Mouse (Mus musculus): ENCODE data around the gene Magoh. TPM values are rescaled to one million over a fixed set of nuclear protein-coding genes. Genes with fewer than 3 reads are reported as not detected.
A peak's percentile ranks its signal among the peaks of the same experiment; 100 is the strongest.

The Magoh gene
- total and polyA plus RNA-seq, 2 experiments from 2014 or later, result 49.8 to 138 TPM

DNA sequence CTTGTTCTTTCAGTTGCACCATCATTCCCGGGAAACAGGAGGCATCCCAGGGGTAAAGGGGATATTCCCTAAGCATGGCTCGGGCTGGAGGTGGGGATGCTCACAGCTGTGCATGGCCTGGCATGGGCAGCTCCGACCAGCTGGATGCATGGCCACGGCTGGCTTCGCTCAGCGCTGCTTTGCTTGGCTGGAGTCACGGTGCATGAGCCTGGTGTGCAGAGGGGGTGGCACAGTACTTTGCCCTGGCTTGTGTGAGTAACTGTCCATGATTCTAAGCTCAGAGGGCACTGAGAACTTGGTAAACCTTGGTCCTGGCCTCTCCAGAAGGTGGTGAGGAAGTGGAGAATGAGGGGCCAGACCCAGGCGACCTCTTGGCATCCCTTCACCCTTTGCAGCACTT lies 29.5 kb upstream of the Magoh start:
- DNase-seq, result no peak
- Histone ChIP-seq H3K36me3 (ENCODE audit: insufficient read depth) (peaks cover 87% of the 10 kb centered on the region), H3K9ac (no peak overlapping the region), H3K4me1 (ENCODE audit: insufficient read depth) (no peaks in the 10 kb centered on the region), H3K9me3 (ENCODE audit: low read length) (no peaks in the 10 kb centered on the region), H3K27me3 (ENCODE audit: insufficient read depth, low read length) (no peaks in the 10 kb centered on the region), H3K4me3 (ENCODE audit: low read depth, low read length) (no peak overlapping the region), H3K4me2 (ENCODE audit: low read depth) (no peak overlapping the region), H3K27ac (ENCODE audit: low read depth, low read length) (no peak overlapping the region)
- no peak for ATAC-seq
- 81% methylated on average over 8 of the region's 8 CpGs for WGBS
- TF ChIP-seq CTCF (IDR thresholded peaks at IDR 0.05; ENCODE audit: low read depth), result no peak

DNA sequence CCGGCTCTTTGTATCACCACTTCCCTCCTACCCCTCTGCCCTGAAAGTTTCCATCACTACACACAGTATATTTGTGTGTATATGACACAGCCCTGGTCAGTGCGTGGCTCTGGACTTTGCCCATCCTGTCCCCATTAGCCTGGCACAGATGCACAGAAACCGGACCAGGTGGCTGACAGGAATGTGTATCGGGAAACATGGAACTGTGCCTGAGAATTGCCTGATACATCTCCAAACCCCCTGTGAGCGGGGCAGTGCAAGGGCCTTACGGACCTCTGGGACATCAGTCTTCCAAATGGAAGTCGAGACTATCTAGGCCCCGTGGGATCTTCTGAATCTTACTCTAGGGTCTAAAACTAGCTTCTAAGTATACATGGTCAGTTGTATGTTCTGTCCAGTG lies 26.2 kb upstream of the Magoh start:
- ATAC-seq (no peak), DNase-seq (no peak)
- Histone ChIP-seq H3K9me3 (ENCODE audit: low read length) (no peaks in the 10 kb centered on the region), H3K9ac (no peak overlapping the region), H3K36me3 (ENCODE audit: insufficient read depth) (peaks cover 97% of the 10 kb centered on the region), H3K4me3 (ENCODE audit: low read depth, low read length) (no peak overlapping the region), H3K4me2 (ENCODE audit: low read depth) (no peak overlapping the region), H3K27ac (ENCODE audit: low read depth, low read length) (no peak overlapping the region), H3K27me3 (ENCODE audit: insufficient read depth, low read length) (no peaks in the 10 kb centered on the region), H3K4me1 (ENCODE audit: insufficient read depth) (no peaks in the 10 kb centered on the region)
- TF ChIP-seq CTCF (IDR thresholded peaks at IDR 0.05; ENCODE audit: low read depth), result no peak
- WGBS, result 94% methylated on average over 8 of the region's 8 CpGs

DNA sequence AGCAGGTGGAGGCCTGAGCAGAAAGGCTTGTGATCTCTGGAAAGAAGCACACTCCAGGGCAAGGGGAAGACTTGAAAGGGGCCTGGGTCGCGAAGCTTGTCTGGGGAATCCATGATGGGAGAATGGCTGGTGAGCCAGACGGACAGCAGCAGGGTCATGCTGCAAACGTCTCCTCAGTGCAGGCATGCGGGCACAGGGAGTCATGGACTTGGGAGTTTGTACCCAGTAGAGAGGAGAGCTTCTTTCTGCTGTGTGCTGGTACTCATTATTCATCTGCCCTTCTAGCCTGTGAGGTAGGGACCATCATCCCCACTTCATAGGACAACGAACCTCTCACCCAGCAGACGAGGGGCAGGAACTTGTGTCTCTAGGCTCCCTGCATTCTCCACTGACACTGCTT lies 25.7 kb upstream of the Magoh start:
- Histone ChIP-seq H3K4me1 (ENCODE audit: insufficient read depth) (no peaks in the 10 kb centered on the region), H3K27me3 (ENCODE audit: insufficient read depth, low read length) (no peaks in the 10 kb centered on the region), H3K4me2 (ENCODE audit: low read depth) (no peak overlapping the region), H3K4me3 (ENCODE audit: low read depth, low read length) (no peak overlapping the region), H3K36me3 (ENCODE audit: insufficient read depth) (peaks cover 97% of the 10 kb centered on the region), H3K9me3 (ENCODE audit: low read length) (no peaks in the 10 kb centered on the region), H3K9ac (no peak overlapping the region), H3K27ac (ENCODE audit: low read depth, low read length) (no peak overlapping the region)
- DNase-seq (no peak), ATAC-seq (no peak)
- TF ChIP-seq CTCF (IDR thresholded peaks at IDR 0.05; ENCODE audit: low read depth), result no peak
- WGBS, result 91% methylated on average over 7 of the region's 7 CpGs

DNA sequence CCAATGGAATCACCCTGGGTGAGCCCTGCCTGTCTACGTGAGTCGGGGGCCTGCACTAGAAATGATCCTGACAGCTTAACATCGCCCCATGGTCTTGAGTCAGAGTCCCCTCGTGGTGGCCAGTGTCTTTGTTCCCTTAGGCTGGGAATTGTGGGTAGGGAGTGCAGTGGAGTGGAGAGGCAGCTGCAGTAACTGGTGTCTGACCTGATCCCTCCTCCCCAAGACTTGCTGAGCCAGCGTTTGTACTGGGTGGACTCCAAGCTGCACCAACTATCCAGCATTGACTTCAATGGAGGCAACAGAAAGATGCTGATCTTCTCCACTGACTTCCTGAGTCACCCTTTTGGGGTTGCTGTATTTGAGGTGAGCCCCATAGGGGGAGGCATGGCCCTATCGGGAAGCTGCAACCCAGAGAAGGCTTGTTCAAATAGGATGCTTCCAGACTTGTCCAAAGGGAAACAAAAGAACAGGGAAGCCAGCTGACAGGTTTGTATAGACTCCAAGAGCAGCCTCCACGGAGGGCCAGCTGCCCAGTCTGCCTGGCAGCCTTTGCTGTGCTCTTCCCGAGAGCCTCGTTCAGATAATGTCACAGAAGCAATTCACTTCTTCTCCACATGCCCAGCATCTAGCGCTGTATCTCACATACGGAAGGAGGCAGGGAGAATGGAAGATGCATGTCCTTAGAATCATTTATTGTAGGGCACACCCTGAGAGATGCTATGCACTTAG lies 22.4 kb upstream of the Magoh start:
- 62% methylated on average over 11 of the region's 11 CpGs for WGBS
- TF ChIP-seq CTCF (IDR thresholded peaks at IDR 0.05; ENCODE audit: low read depth), result peak; percentile 47
- Histone ChIP-seq H3K36me3 (ENCODE audit: insufficient read depth) (peaks cover 99% of the 10 kb centered on the region), H3K9me3 (ENCODE audit: low read length) (no peaks in the 10 kb centered on the region), H3K9ac (no peak overlapping the region), H3K27ac (ENCODE audit: low read depth, low read length) (peak overlapping the region; percentile 21; the same call in 1 of the 2 replicates), H3K4me1 (ENCODE audit: insufficient read depth) (no peaks in the 10 kb centered on the region), H3K4me2 (ENCODE audit: low read depth) (no peak overlapping the region), H3K27me3 (ENCODE audit: insufficient read depth, low read length) (no peaks in the 10 kb centered on the region), H3K4me3 (ENCODE audit: low read depth, low read length) (no peak overlapping the region)
- DNase-seq (peak; percentile 57), ATAC-seq (peak; percentile 70)

DNA sequence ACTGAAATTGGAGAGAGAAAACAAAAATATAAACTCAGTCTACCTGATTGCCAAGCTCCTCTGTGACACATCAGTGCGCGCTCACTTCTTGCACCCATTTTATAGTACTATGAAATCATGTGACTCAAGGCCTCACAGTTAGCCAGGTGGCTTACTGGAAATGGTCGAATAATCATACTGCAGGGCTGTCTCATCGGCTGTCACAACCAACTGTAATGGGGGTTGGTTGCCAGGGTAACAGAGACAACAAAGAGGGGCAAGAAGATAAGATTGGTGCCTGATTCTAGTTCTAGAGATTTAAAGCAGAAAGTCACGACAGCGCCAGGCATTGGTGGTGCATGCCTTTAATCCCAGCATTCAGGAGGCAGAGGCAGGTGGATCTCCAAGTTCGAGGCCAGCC lies 20.6 kb upstream of the Magoh start:
- Histone ChIP-seq H3K36me3 (ENCODE audit: insufficient read depth) (peaks cover 96% of the 10 kb centered on the region), H3K9ac (no peak overlapping the region), H3K27ac (ENCODE audit: low read depth, low read length) (no peak overlapping the region), H3K4me2 (ENCODE audit: low read depth) (no peak overlapping the region), H3K4me1 (ENCODE audit: insufficient read depth) (no peaks in the 10 kb centered on the region), H3K9me3 (ENCODE audit: low read length) (no peaks in the 10 kb centered on the region), H3K4me3 (ENCODE audit: low read depth, low read length) (no peak overlapping the region), H3K27me3 (ENCODE audit: insufficient read depth, low read length) (no peaks in the 10 kb centered on the region)
- 82% methylated on average over 7 of the region's 7 CpGs for WGBS
- TF ChIP-seq CTCF (IDR thresholded peaks at IDR 0.05; ENCODE audit: low read depth), result no peak
- DNase-seq, result no peak
- ATAC-seq, result no peak

DNA sequence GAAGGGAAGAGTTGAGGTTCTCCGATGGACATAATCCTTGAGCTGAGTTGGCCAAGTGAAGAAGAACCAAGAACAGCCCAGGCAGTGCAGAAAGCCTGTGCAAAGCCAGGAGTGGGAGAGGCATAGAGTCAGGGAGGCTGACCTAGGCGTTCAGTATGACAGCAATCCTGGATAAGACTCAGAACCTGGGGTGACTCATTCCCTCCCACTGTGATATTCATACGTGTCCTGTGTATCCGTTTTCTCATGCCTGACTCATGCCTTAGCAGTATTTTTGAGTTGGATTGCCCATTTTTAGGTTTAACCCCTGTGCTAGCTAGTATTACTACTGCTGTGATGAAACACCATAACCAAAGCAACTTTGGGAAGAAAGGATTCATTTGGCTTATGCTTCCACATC lies 14.7 kb upstream of the Magoh start:
- no peaks in the 10 kb centered on the region for H3K4me1 ChIP-seq (ENCODE audit: insufficient read depth)
- no peak for TF ChIP-seq CTCF (IDR thresholded peaks at IDR 0.05; ENCODE audit: low read depth)
- H3K4me2 ChIP-seq (ENCODE audit: low read depth), result no peak overlapping the region
- H3K9ac ChIP-seq, result no peak overlapping the region
- no peak overlapping the region for H3K27ac ChIP-seq (ENCODE audit: low read depth, low read length)
- H3K4me3 ChIP-seq (ENCODE audit: low read depth, low read length), result no peak overlapping the region
- H3K36me3 ChIP-seq (ENCODE audit: insufficient read depth), result peaks cover 72% of the 10 kb centered on the region
- H3K9me3 ChIP-seq (ENCODE audit: low read length), result no peaks in the 10 kb centered on the region
- 84% methylated on average over 4 of the region's 4 CpGs for WGBS
- no peak for ATAC-seq
- no peaks in the 10 kb centered on the region for H3K27me3 ChIP-seq (ENCODE audit: insufficient read depth, low read length)
- DNase-seq, result no peak

DNA sequence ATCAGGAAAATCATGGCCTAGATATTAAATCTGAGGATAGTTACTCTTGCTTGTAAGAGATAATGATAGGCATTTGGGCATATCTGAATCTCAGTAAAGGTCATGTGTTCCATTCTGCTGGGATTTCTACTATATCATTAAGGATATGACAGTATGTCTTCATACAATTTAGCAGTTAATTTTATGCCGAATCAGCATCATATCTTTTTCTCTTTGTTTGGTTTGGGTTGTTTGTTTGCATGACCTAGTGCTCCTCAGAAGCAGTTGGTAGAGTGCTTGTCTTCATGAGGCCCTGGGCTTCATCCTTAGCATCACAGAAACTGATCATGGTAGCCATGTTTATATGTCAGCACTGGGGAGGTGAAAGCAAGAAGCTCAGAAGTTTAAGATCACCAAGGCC lies 2.1 kb downstream of the Magoh start:
- H3K4me1 ChIP-seq (ENCODE audit: insufficient read depth), result peaks cover 4% of the 10 kb centered on the region; the same call in 1 of the 2 replicates
- no peak for TF ChIP-seq CTCF (IDR thresholded peaks at IDR 0.05; ENCODE audit: low read depth)
- no peak overlapping the region for H3K27ac ChIP-seq (ENCODE audit: low read depth, low read length)
- no peaks in the 10 kb centered on the region for H3K27me3 ChIP-seq (ENCODE audit: insufficient read depth, low read length)
- no peak overlapping the region for H3K4me2 ChIP-seq (ENCODE audit: low read depth)
- DNase-seq (no peak), ATAC-seq (no peak)
- H3K4me3 ChIP-seq (ENCODE audit: low read depth, low read length), result no peak overlapping the region
- 91% methylated on average over 1 of the region's 1 CpGs for WGBS
- no peak overlapping the region for H3K9ac ChIP-seq
- H3K9me3 ChIP-seq (ENCODE audit: low read length), result no peaks in the 10 kb centered on the region
- H3K36me3 ChIP-seq (ENCODE audit: insufficient read depth), result peaks cover 47% of the 10 kb centered on the region
